Mouse (Mus musculus) thymus, postnatal 14 days (tissue): ENCODE measurements around the gene Vmn1r17.
"Not testable (repeated sequence)": the region's sequence is repeated elsewhere in the genome, so short reads cannot be mapped to it uniquely, and the experiment has no call there.

Experiments
- DNase-seq: peaks from one replicate; pipeline ENCODE4 v3.0.0; 2021

Vmn1r17 gene

DNA sequence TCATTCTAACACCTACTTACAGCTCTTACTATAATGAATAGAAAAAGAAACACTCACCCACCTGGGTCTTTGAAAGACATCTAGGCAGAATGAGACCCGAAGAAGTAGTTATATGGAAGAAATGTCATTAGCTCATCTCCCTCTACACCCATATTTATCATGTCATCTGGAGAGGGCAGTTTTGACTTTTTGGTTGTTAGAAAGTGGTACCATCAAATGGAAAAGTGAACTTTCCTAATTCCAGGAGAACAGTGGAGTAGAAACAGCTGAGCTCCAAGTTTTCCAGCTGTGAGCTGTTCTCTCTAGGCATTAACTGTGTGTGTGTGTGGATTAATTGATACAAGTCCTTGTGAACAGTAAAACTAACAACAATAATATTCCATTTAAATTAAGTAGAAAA is at the start of gene Vmn1r17:
Gene Vmn1r17, minus strand, starts transcription at position 101 of the 400 bp plus-strand sequence.
- DNase-seq: no peak

GRCm38 (mm10) chr6:57403480-57403879 is 40.0 kb upstream of the Vmn1r17 start, which contains the start of gene Vmn1r19:
Gene Vmn1r19 (plus strand): TSS chr6:57403780.
- not testable (repeated sequence) for DNase-seq

DNA sequence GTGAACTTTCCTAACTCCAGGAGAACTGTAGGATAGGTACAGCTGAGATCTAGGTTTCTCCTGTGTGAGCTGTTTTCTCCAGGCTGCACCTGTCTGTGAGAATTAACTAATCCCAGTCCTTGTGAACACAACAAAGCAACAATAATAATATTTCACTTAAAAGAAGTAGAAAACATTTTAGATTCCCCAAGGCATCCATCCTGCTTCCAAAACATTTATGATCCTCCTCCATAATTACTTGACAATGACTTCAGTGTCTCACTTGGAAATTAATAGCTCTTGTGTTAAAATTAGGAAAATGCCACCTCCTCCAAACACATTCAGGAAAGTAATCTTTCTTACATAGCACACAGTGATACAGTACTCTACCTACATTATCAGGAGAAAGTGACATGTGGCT is 32.2 kb upstream of the Vmn1r17 start, which contains the start of gene Vmn1r18:
Gene Vmn1r18, minus strand, starts transcription at position 101 of the 400 bp plus-strand sequence.
- DNase-seq: no peak

DNA sequence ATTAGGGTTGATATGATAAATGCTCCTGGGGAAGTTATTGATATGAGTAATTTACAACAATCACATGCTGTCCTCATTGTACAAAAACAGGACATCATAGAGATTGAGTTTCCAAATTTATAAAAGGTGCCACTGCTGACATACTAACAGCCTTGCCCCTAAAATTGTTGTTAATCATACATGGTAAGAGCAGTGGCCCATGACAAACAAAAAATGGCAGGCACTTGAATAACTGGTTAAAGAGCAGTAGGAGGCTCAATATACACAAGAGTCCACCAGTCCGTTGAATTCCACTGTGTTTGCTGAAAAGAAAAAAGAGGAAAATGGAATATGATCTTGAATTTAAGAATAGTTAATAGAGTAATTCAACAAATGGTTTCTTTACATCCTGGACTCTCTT is 4.0 kb upstream of the Vmn1r17 start:
- no peak for DNase-seq

GRCm38 (mm10) chr6:57365866-57366265 is 2.3 kb upstream of the Vmn1r17 start:
- DNase-seq: not testable (repeated sequence)

DNA sequence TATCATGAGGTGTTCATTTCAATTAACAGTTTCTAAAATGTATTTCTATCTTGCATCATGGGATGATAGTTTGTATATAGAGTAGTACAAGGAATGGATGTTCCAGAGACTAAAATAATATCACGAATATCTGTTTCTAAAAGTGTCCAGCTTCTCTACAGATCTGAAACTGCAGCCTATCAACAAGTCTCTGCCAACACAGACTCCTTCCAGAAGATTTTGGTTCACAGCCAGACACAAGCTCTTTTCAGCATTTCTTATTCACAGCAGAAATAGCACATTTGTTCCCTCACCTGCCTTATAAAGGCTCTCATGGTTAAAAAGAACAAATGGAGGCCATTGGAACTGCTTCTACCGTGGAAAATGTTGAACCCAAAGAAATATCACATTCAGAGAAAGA is 6.7 kb downstream of the Vmn1r17 start:
- DNase-seq: no peak

DNA sequence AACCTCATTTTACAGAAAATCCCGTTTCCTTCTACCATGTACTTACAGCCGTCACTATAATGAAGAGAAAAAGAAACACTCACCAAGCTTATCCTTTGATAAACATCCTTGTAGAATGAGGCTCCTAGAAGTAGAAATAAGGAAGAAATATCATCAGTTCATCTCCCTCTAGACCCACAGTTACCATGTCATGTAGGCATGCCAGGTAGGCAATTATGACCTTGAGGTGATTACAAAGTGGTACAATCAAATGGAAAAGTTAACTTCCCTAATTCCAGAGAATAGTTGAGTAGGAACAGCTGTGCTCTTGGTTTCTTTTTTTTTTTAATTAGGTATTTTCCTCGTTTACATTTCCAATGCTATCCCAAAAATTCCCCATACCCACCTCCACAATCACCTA is 34.1 kb downstream of the Vmn1r17 start, which contains the start of gene Vmn1r16:
Gene Vmn1r16, minus strand, starts transcription at position 101 of the 400 bp plus-strand sequence.
- DNase-seq: no peak

DNA sequence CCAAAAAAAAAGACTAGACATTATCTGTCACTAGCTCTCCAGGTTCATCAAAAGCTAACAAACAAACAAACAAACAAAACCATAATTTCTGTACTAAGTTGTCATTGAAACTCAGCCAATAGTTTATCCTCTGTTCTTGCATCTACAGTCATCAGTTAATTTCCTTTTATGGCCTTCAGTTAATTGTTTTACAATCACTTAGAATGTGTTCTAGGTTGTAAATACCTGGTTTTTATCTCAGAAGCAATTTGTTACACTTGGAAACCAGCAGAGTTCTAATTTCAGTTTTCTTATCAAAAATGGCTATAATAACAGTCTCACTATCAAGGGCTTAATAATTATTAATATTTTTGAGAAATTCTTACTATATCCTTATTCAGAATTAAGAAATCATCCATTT is 37.4 kb downstream of the Vmn1r17 start:
- DNase-seq: no peak
